ENCODE assay signal across 11 mouse cellular contexts in genomic region chr7:34869693-34870092, GRCm38 (mm10). TPM values are rescaled to one million over a fixed set of nuclear protein-coding genes. Genes with fewer than 3 reads are reported as not detected.
DNase-seq lines count a peak whose midpoint lies in the region; ATAC-seq and TF ChIP-seq lines count a peak whose summit lies in the region.
"Had no signal": no experiment of that assay in that cellular context is flagged by ENCODE, and none has a peak within 500 bp of the region (broad histone marks: within the 10 kb centered on the region; RNA-seq: fewer than 3 reads in every experiment).

No protein-coding gene starts in this region.

- H3K9ac ChIP-seq in forebrain, embryonic 15.5 days (replicated peaks) = no peak overlapping the region
- no peak overlapping the region for H3K9ac ChIP-seq in midbrain, postnatal 0 days (replicated peaks; ENCODE audit: low read length, poor library complexity, severe bottlenecking)
- no peak overlapping the region for H3K9ac ChIP-seq in liver, embryonic 12.5 days

- 18% methylated on average over 13 of the region's 13 CpGs for WGBS in forebrain, embryonic 15.5 days
- 26% methylated on average over 13 of the region's 13 CpGs for WGBS in midbrain, postnatal 0 days
- WGBS in liver, embryonic 12.5 days (ENCODE audit: insufficient replicate concordance) = 72% methylated on average over 13 of the region's 13 CpGs

- peak; percentile 93 for ATAC-seq in forebrain, embryonic 15.5 days (replicated peaks)
- peak; percentile 48; the same call in 1 of the 2 replicates for ATAC-seq in midbrain, postnatal 0 days (ENCODE audit: low FRiP score)
- no peak for ATAC-seq in erythroblast, adult 5-6 weeks (replicated peaks; ENCODE audit: low FRiP score, poor library complexity, severe bottlenecking)
- ATAC-seq in liver, embryonic 12.5 days = no peak

- H3K4me2 ChIP-seq in forebrain, embryonic 15.5 days (replicated peaks) = peak overlapping the region; percentile 33
- H3K4me2 ChIP-seq in midbrain, postnatal 0 days (ENCODE audit: low read depth, low read length, poor library complexity, severe bottlenecking) = peak overlapping the region; percentile 7; the same call in 1 of the 2 replicates
- no peak overlapping the region for H3K4me2 ChIP-seq in liver, embryonic 12.5 days

- H3K27me3 ChIP-seq in forebrain, embryonic 15.5 days = no peaks in the 10 kb centered on the region
- no peaks in the 10 kb centered on the region for H3K27me3 ChIP-seq in midbrain, postnatal 0 days (ENCODE audit: insufficient read depth, low read length)
- H3K27me3 ChIP-seq in liver, embryonic 12.5 days (replicated peaks) = no peaks in the 10 kb centered on the region

- H3K36me3 ChIP-seq in forebrain, embryonic 15.5 days = no peaks in the 10 kb centered on the region
- H3K36me3 ChIP-seq in midbrain, postnatal 0 days (ENCODE audit: insufficient read depth, low read length) = no peaks in the 10 kb centered on the region
- no peaks in the 10 kb centered on the region for H3K36me3 ChIP-seq in liver, embryonic 12.5 days

- H3K9me3 ChIP-seq in forebrain, embryonic 15.5 days = no peaks in the 10 kb centered on the region
- H3K9me3 ChIP-seq in midbrain, postnatal 0 days (ENCODE audit: low read length) = no peaks in the 10 kb centered on the region
- H3K9me3 ChIP-seq in liver, embryonic 12.5 days (replicated peaks) = no peaks in the 10 kb centered on the region

- peaks cover 25% of the 10 kb centered on the region for H3K4me1 ChIP-seq in forebrain, embryonic 15.5 days
- no peaks in the 10 kb centered on the region for H3K4me1 ChIP-seq in midbrain, postnatal 0 days (ENCODE audit: insufficient read depth, low read length)
- no peaks in the 10 kb centered on the region for H3K4me1 ChIP-seq in liver, embryonic 12.5 days

- no peak for TF ChIP-seq CTCF in layer of hippocampus, adult 2 months (conservative IDR thresholded peaks at IDR 0.05)
- TF ChIP-seq CTCF in midbrain, postnatal 0 days (IDR thresholded peaks at IDR 0.05) = no peak

- no peak overlapping the region; the same call in 1 of the 2 replicates for H3K4me3 ChIP-seq in forebrain, embryonic 15.5 days
- peak overlapping the region; percentile 20 for H3K4me3 ChIP-seq in layer of hippocampus, adult 2 months
- no peak overlapping the region for H3K4me3 ChIP-seq in midbrain, postnatal 0 days (ENCODE audit: low read depth, low read length)
- no peak overlapping the region for H3K4me3 ChIP-seq in liver, embryonic 12.5 days

- DNase-seq in cerebellum, postnatal 14 days = peak; percentile 15 to 26
- no peak for DNase-seq in cerebellum, adult 8-10 months
- peak; percentile 39 to 66 for DNase-seq in layer of hippocampus, adult 2 months (ENCODE audit: low spot score in 2 of 2)
- DNase-seq in midbrain, postnatal 0 days (ENCODE audit: low spot score) = peak; percentile 64
- no peak for DNase-seq in gastrocnemius, adult 18-20 months (ENCODE audit: low spot score)
- DNase-seq: kidney, postnatal 36 days; liver; lung, postnatal 36 days had no signal

- peak overlapping the region; percentile 88 for H3K27ac ChIP-seq in forebrain, embryonic 15.5 days (replicated peaks)
- H3K27ac ChIP-seq in layer of hippocampus, adult 2 months = no peak overlapping the region; the same call in 1 of the 2 replicates
- no peak overlapping the region for H3K27ac ChIP-seq in midbrain, postnatal 0 days (ENCODE audit: low read depth, low read length)
- no peak overlapping the region for H3K27ac ChIP-seq in liver, embryonic 12.5 days

RNA-seq across cellular contexts. Expression of gene Pepd, which starts 42.5 kb away (rescaled TPM):
- polyA plus RNA-seq in forebrain, embryonic 15.5 days (2015; fragmentation: Nextera tagmentation; extraction: Ambion mirVana) = 51.4 and 51.7 TPM in 2 replicates
- total RNA-seq in layer of hippocampus, adult 2 months (2021) = 10 to 100 TPM; 31.4 to 31.8 TPM
- 57.4 and 60.8 TPM in 2 replicates for total RNA-seq in midbrain, postnatal 0 days (2014; rRNA removed)
- 69.8 and 70.1 TPM in 2 replicates for polyA plus RNA-seq in midbrain, postnatal 0 days (2015; fragmentation: Nextera tagmentation; extraction: Ambion mirVana)
- total RNA-seq in erythroblast, adult 5-6 weeks (2015; ENCODE audit: low replicate concordance) = 28.1 and 29.0 TPM in 2 replicates
- 59.6 and 76.5 TPM in 2 replicates for total RNA-seq in erythroblast, adult 5-6 weeks (2017; ENCODE audit: low replicate concordance)
- polyA plus RNA-seq in liver, embryonic 12.5 days (2016; fragmentation: Nextera tagmentation; extraction: Ambion mirVana) = 45.4 and 49.6 TPM in 2 replicates
- total RNA-seq in gastrocnemius, adult 18-20 months (2021) = 10 to 100 TPM; 26.5 to 27.3 TPM

RNA-seq across cellular contexts. Expression of gene Chst8, which starts 57.2 kb away (rescaled TPM):
- polyA plus RNA-seq in forebrain, embryonic 15.5 days (2015; fragmentation: Nextera tagmentation; extraction: Ambion mirVana) = 8.8 and 9.6 TPM in 2 replicates
- total RNA-seq in layer of hippocampus, adult 2 months (2021) = 10 to 100 TPM; 25.7 to 39.9 TPM
- 17.4 and 20.1 TPM in 2 replicates for total RNA-seq in midbrain, postnatal 0 days (2014; rRNA removed)
- polyA plus RNA-seq in midbrain, postnatal 0 days (2015; fragmentation: Nextera tagmentation; extraction: Ambion mirVana) = 13.5 and 16.2 TPM in 2 replicates
- total RNA-seq in erythroblast, adult 5-6 weeks (2015; ENCODE audit: low replicate concordance) = not detected in 2 replicates
- total RNA-seq in erythroblast, adult 5-6 weeks (2017; ENCODE audit: low replicate concordance) = not detected in 2 replicates
- polyA plus RNA-seq in liver, embryonic 12.5 days (2016; fragmentation: Nextera tagmentation; extraction: Ambion mirVana) = 1.2 and 1.3 TPM in 2 replicates
- total RNA-seq in gastrocnemius, adult 18-20 months (2021) = under 1 TPM; 0.45 to 0.84 TPM

Comparison
In these comparisons a context has a peak if more than half of its experiments do, and no peak if none do; other contexts are left out.
1. DNase-seq: peak in cerebellum, postnatal 14 days (2 of 2), layer of hippocampus, adult 2 months (2 of 2) and midbrain, postnatal 0 days (single experiment); none in cerebellum, adult 8-10 months (single experiment) and gastrocnemius, adult 18-20 months (single experiment).
2. ATAC-seq: peak in forebrain, embryonic 15.5 days (single experiment) and midbrain, postnatal 0 days (single experiment); none in erythroblast, adult 5-6 weeks (single experiment) and liver, embryonic 12.5 days (single experiment).